Mouse (Mus musculus) liver, embryonic 11.5 days (tissue): ENCODE results near the gene Clic5. TPM values are rescaled to one million over a fixed set of nuclear protein-coding genes. Genes with fewer than 3 reads are reported as not detected.

Experiments
- ATAC-seq: fragments of 200-750 bp; cut with Nextera tagmentation; replicated peaks from 2 replicates; pipeline ENCODE4 v1.8.0; 2017; ENCODE audit warnings: moderate number of reproducible peaks, mild to moderate bottlenecking, moderate TSS enrichment, moderate library complexity; ENCODE audit not compliant: low FRiP score
- DNase-seq: peaks from one replicate; pipeline ENCODE4 v3.0.0-alpha.2; 2017; ENCODE audit warnings: low spot score
- H3K27ac ChIP-seq: fragments of 300-500 bp; sonication (generic); 2 replicates; pipeline ENCODE4 v1.5.1; 2014; ENCODE audit warnings: mild to moderate bottlenecking, low read depth, low read length, control low read depth
- H3K27me3 ChIP-seq: fragments of 300-500 bp; sonication (generic); replicated peaks from 2 replicates; pipeline ENCODE4 v1.6.1; 2014; ENCODE audit warnings: low read length, mixed read lengths; ENCODE audit not compliant: control insufficient read depth, insufficient read depth
- H3K36me3 ChIP-seq: fragments of 300-500 bp; sonication (generic); 2 replicates; pipeline ENCODE4 v1.6.1; 2014; ENCODE audit warnings: mild to moderate bottlenecking, low read length, moderate library complexity, mixed read lengths; ENCODE audit not compliant: control insufficient read depth, insufficient read depth
- H3K4me1 ChIP-seq: fragments of 300-500 bp; sonication (generic); replicated peaks from 2 replicates; pipeline ENCODE4 v1.6.1; 2014; ENCODE audit warnings: low read length, mixed read lengths; ENCODE audit not compliant: control insufficient read depth, insufficient read depth
- H3K4me2 ChIP-seq: fragments of 300-500 bp; sonication (generic); 2 replicates; pipeline ENCODE4 v1.6.1; 2014; ENCODE audit warnings: mild to moderate bottlenecking, control low read depth, moderate library complexity
- H3K4me3 ChIP-seq: fragments of 300-500 bp; sonication (generic); 2 replicates; pipeline ENCODE4 v1.5.1; 2014; ENCODE audit warnings: low read depth, low read length, control low read depth
- H3K9ac ChIP-seq: fragments of 300-500 bp; sonication (generic); 2 replicates; pipeline ENCODE4 v1.6.1; 2014; ENCODE audit warnings: low read depth, low read length, control low read depth
- H3K9me3 ChIP-seq: fragments of 300-500 bp; sonication (generic); 2 replicates; pipeline ENCODE4 v1.6.1; 2016; ENCODE audit warnings: low read length, inconsistent platforms, mixed read lengths; ENCODE audit not compliant: control insufficient read depth
- WGBS: fragments of 180-500 bp; shearing (Covaris S2); extraction: QIAGEN DNeasy Blood & Tissue Kit; methylation state at CpG from one replicate; pipeline ENCODE4 v1.1.7; 2014; 5-methylcytosine and 5-hydroxymethylcytosine counted together
- polyA plus RNA-seq: library from polyadenylated mRNA; unstranded; fragments of >200 nt; fragmentation: Nextera tagmentation; extraction: Ambion mirVana; gene quantifications from 2 replicates; pipeline ENCODE4 v1.2.1, GENCODE M21; 2014

The Clic5 gene
- polyA plus RNA-seq, 1 experiment from 2014 or later: 0.75 TPM

DNA sequence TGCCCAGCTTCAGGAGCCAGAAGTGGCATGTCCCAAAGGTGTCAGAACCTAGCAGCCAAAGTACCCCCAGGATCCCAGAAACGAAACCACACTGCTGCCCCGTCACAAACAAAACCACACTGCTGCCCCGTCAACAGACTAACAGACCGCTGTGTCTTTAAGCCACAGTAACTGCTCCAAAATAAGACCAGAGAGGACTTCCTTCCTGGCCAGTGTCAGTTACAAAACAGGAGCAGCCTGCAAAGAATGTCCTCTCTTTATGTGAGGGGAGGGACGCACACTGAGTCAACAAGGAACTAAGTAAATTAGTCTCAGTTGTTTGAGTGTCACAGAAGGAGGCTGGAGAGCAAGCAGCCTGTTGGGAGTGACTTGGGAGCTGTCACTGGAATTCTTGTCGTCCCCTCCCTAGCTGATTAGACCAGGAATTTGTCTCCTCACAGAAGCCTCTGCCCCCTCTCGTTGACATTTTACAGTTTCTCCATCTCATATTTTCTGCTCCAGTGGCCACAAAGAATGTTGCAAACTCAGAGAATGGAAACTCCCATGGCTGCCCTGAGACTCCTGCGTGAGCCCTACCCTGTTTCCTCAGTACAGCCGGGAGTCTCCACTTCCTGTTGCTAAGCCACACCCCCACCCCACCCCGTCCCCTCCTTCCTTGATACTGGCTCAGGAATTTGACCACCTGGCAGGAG lies 50.8 kb downstream of the Clic5 start:
- no peak for DNase-seq
- peak overlapping the region; percentile 53 for H3K4me2 ChIP-seq
- 8% methylated on average over 10 of the region's 10 CpGs for WGBS
- H3K9me3 ChIP-seq: peaks cover 2% of the 10 kb centered on the region; the same call in 1 of the 2 replicates
- H3K27me3 ChIP-seq: no peaks in the 10 kb centered on the region
- peak; percentile 54; the same call in 1 of the 2 replicates for ATAC-seq
- H3K36me3 ChIP-seq: no peaks in the 10 kb centered on the region
- peak overlapping the region; percentile 21; the same call in 1 of the 2 replicates for H3K27ac ChIP-seq
- 0 out of 2 replicates have a peak overlapping the region, but pooled peaks have one; percentile 1 for H3K4me3 ChIP-seq
- H3K4me1 ChIP-seq: no peaks in the 10 kb centered on the region
- no peak overlapping the region for H3K9ac ChIP-seq

GRCm38 (mm10) chr17:44240742-44241141 lies 52.4 kb downstream of the Clic5 start:
- Histone ChIP-seq H3K9me3 (peaks cover 2% of the 10 kb centered on the region; the same call in 1 of the 2 replicates), H3K27me3 (no peaks in the 10 kb centered on the region), H3K36me3 (no peaks in the 10 kb centered on the region), H3K9ac (no peak overlapping the region), H3K4me2 (no peak overlapping the region), H3K27ac (no peak overlapping the region), H3K4me3 (no peak overlapping the region), H3K4me1 (no peaks in the 10 kb centered on the region)
- WGBS: 100% methylated on average over 2 of the region's 2 CpGs
- ATAC-seq (no peak), DNase-seq (no peak)

DNA sequence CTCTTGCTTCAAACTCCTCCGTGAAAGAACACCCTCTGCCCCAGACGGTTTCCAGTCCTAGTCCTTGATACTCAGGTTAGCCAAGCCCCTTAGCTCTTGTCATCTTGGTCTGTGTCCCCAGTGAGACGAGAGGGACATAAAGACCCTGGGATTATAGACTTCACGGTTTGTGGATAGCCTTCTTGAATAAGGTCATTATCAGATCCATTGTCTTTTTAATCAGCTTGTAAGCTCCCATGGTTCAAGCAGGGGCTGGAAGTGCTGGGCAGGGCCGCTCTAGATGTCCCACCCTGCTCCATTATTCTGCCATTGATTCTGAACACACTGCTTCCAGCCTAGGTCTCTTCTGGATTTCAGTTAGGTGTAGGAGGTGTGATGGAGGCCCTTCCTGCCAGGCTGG lies 55.7 kb downstream of the Clic5 start:
- Histone ChIP-seq H3K4me3 (no peak overlapping the region), H3K4me2 (no peak overlapping the region), H3K27me3 (no peaks in the 10 kb centered on the region), H3K9ac (no peak overlapping the region), H3K36me3 (no peaks in the 10 kb centered on the region), H3K9me3 (peaks cover 2% of the 10 kb centered on the region; the same call in 1 of the 2 replicates), H3K27ac (no peak overlapping the region), H3K4me1 (no peaks in the 10 kb centered on the region)
- no peak for DNase-seq
- WGBS: 57% methylated on average over 5 of the region's 5 CpGs
- ATAC-seq: no peak

GRCm38 (mm10) chr17:44244625-44245024 lies 56.2 kb downstream of the Clic5 start:
- H3K9me3 ChIP-seq: peaks cover 2% of the 10 kb centered on the region; the same call in 1 of the 2 replicates
- no peak overlapping the region for H3K4me3 ChIP-seq
- no peak overlapping the region for H3K4me2 ChIP-seq
- 40% methylated on average over 7 of the region's 7 CpGs for WGBS
- no peaks in the 10 kb centered on the region for H3K36me3 ChIP-seq
- H3K4me1 ChIP-seq: no peaks in the 10 kb centered on the region
- DNase-seq (no peak), ATAC-seq (no peak)
- H3K27ac ChIP-seq: no peak overlapping the region
- H3K9ac ChIP-seq: no peak overlapping the region
- H3K27me3 ChIP-seq: no peaks in the 10 kb centered on the region

DNA sequence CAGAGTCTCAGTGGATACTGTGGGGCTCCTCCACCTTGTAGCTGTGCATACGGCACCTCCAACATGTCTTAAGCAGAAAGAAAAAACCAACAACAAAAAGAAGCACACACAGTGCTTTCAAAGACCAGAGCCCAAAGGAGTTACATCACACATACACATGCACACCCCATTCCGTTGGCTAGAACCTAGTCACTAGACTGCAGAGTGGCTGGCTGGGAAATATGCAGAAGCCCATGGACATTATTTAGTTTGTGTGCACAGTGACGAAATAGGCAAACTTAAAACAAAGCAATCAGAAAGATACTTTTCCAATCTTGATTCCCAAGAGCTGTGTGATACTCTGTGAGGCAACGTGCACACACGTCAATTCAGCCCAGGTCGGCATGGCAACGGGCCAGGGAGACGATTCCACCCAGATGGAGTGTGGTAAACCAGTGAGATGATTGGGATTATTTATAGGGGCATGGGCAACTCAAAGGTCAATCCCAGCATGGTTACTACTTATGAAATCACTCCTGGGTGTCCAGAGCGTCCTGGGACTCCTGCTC lies 57.8 kb downstream of the Clic5 start:
- 74% methylated on average over 9 of the region's 9 CpGs for WGBS
- Histone ChIP-seq H3K4me1 (no peaks in the 10 kb centered on the region), H3K9ac (no peak overlapping the region), H3K36me3 (no peaks in the 10 kb centered on the region), H3K27me3 (no peaks in the 10 kb centered on the region), H3K4me3 (no peak overlapping the region), H3K9me3 (no peaks in the 10 kb centered on the region), H3K4me2 (no peak overlapping the region), H3K27ac (no peak overlapping the region)
- no peak for DNase-seq
- no peak for ATAC-seq

DNA sequence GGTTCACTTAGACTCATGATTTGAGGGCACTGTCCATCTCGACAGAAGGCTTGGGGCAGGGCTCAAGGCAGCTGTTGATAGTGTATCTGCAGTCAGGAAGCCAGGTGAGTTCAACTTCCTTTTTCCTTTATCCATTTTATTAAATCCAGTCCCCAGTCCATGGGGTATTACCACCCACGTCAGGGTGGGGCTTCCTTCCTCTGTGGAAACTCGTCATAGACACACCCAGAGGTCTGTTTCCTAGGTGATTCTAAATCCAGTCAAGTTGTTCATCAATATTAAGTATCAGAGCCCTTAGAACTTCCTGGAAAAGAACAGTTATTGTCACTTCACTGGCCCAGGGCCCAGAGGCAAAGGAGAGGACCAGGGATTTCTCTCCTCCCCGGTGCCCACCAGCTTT lies 61.2 kb downstream of the Clic5 start:
- no peak for DNase-seq
- Histone ChIP-seq H3K4me3 (no peak overlapping the region), H3K27me3 (no peaks in the 10 kb centered on the region), H3K36me3 (no peaks in the 10 kb centered on the region), H3K27ac (no peak overlapping the region), H3K4me2 (no peak overlapping the region), H3K4me1 (no peaks in the 10 kb centered on the region), H3K9ac (no peak overlapping the region), H3K9me3 (no peaks in the 10 kb centered on the region)
- WGBS: 53% methylated on average over 4 of the region's 4 CpGs
- no peak for ATAC-seq

- WGBS: 46% methylated on average over 3 of the region's 3 CpGs
- Histone ChIP-seq H3K27ac (no peak overlapping the region), H3K4me2 (no peak overlapping the region), H3K27me3 (no peaks in the 10 kb centered on the region), H3K9me3 (no peaks in the 10 kb centered on the region), H3K36me3 (no peaks in the 10 kb centered on the region), H3K9ac (no peak overlapping the region), H3K4me3 (no peak overlapping the region), H3K4me1 (no peaks in the 10 kb centered on the region)
- DNase-seq (no peak), ATAC-seq (no peak)
Observed at GRCm38 (mm10) chr17:44252653-44253052, 64.3 kb downstream of the Clic5 start.

DNA sequence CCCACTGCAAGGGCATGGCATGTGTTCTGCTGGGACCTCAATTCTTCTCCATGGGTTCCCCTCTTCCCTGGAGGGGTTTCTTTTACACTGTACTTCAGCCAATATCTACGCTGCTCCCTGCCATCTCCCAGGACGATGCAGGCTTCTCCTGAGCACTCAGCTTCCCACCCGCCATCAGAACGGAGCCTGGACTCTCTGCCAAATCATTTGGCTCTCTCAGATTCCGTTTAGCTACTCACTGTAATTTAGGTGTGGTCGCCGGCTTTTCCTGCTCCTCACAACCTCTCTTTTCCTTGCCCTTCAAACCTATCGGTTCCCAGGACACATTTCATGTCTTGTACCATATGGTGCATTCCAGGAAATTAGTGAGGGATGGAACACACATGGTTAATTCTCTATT lies 66.3 kb downstream of the Clic5 start:
- WGBS: 64% methylated on average over 8 of the region's 8 CpGs
- Histone ChIP-seq H3K36me3 (no peaks in the 10 kb centered on the region), H3K4me2 (no peak overlapping the region), H3K27ac (no peak overlapping the region), H3K4me3 (no peak overlapping the region), H3K4me1 (no peaks in the 10 kb centered on the region), H3K9ac (no peak overlapping the region), H3K27me3 (0 out of 2 replicates have a peak, but pooled peaks cover 2% of the 10 kb centered on the region), H3K9me3 (no peaks in the 10 kb centered on the region)
- no peak for DNase-seq
- ATAC-seq: no peak

DNA sequence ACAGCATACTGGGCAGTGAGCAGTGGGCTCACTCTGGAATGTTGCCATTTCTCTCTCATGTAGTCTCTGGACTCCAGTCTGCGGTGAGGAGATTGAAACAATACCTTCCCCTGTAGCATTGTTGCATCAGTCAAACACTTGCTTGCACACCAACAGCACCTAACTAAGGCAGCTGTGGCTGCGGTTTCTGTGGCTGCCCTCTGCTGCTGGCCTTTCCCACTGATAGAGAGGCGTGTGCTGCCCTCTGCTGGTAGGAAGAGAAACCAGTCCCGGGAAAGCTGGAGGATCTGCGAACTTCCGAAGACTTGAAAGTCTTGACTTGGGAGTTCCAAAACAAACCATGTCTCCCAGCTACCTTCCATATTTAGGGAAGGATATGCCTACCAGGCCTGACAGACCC lies 68.2 kb downstream of the Clic5 start:
- WGBS: 5% methylated on average over 6 of the region's 6 CpGs
- Histone ChIP-seq H3K27ac (no peak overlapping the region), H3K4me1 (no peaks in the 10 kb centered on the region), H3K4me2 (no peak overlapping the region), H3K9me3 (no peaks in the 10 kb centered on the region), H3K36me3 (no peaks in the 10 kb centered on the region), H3K4me3 (no peak overlapping the region), H3K27me3 (0 out of 2 replicates have a peak, but pooled peaks cover 2% of the 10 kb centered on the region), H3K9ac (no peak overlapping the region)
- ATAC-seq (peak; percentile 62; the same call in 1 of the 2 replicates), DNase-seq (peak; percentile 59)
